Mouse (Mus musculus) CH12F3 (cell line): ENCODE data around the gene Gsta4.

ENCODE experiments used
- in situ Hi-C: fragments of 300-500 bp; cut with MboI; formaldehyde crosslinking; loops from 2 replicates; pipeline ENCODE4 v1.14.3; 2020; ENCODE audit warnings: low sequenced_read_pairs

Gene Gsta4

GRCm38 (mm10) chr9:78176831-78177230, 5.7 kb upstream of the Gsta4 start:
- in situ Hi-C loops, result no loop called here

- in situ Hi-C loops, result no loop called here
These were observed 4.4 kb upstream of the Gsta4 start for GRCm38 (mm10) chr9:78178197-78178596.

GRCm38 (mm10) chr9:78179071-78179470, 3.5 kb upstream of the Gsta4 start:
- in situ Hi-C loops, result no loop called here

GRCm38 (mm10) chr9:78185686-78186085, 3.1 kb downstream of the Gsta4 start:
- in situ Hi-C loops, result no loop called here

GRCm38 (mm10) chr9:78188910-78189309, 6.3 kb downstream of the Gsta4 start:
- in situ Hi-C loops, result no loop called here

- in situ Hi-C loops, result no loop called here
These were observed 8.4 kb downstream of the Gsta4 start for GRCm38 (mm10) chr9:78190651-78191634.

- in situ Hi-C loops, result no loop called here
These were observed 9.2 kb downstream of the Gsta4 start for GRCm38 (mm10) chr9:78191736-78192135.

- in situ Hi-C loops, result no loop called here
These were observed 11.5 kb downstream of the Gsta4 start for GRCm38 (mm10) chr9:78193902-78194597.

- in situ Hi-C loops, result no loop called here
These were observed 12.5 kb downstream of the Gsta4 start for GRCm38 (mm10) chr9:78195034-78195433.

GRCm38 (mm10) chr9:78197801-78198200, 15.2 kb downstream of the Gsta4 start:
- in situ Hi-C loops, result no loop called here

GRCm38 (mm10) chr9:78204194-78204593, 21.6 kb downstream of the Gsta4 start:
- in situ Hi-C loops, result no loop called here

GRCm38 (mm10) chr9:78208956-78209355, 26.4 kb downstream of the Gsta4 start:
- in situ Hi-C loops, result no loop called here

GRCm38 (mm10) chr9:78210079-78210478, 27.5 kb downstream of the Gsta4 start:
- in situ Hi-C loops, result no loop called here

GRCm38 (mm10) chr9:78210821-78211220, 28.2 kb downstream of the Gsta4 start:
- in situ Hi-C loops, result no loop called here

GRCm38 (mm10) chr9:78211521-78211920, 28.9 kb downstream of the Gsta4 start:
- in situ Hi-C loops, result no loop called here

GRCm38 (mm10) chr9:78212341-78213049, 29.9 kb downstream of the Gsta4 start:
- in situ Hi-C loops, result no loop called here

- in situ Hi-C loops, result no loop called here
These were observed 34.5 kb downstream of the Gsta4 start for GRCm38 (mm10) chr9:78217074-78217473.

GRCm38 (mm10) chr9:78222616-78223015, 40.0 kb downstream of the Gsta4 start:
- in situ Hi-C loops, result no loop called here

- in situ Hi-C loops, result no loop called here
These were observed 40.8 kb downstream of the Gsta4 start for GRCm38 (mm10) chr9:78223221-78223902.

- in situ Hi-C loops, result no loop called here
These were observed 41.8 kb downstream of the Gsta4 start for GRCm38 (mm10) chr9:78224418-78224817.

GRCm38 (mm10) chr9:78225304-78225703, 42.7 kb downstream of the Gsta4 start:
- in situ Hi-C loops, result no loop called here
